Mouse (Mus musculus) megakaryocyte, adult 5-6 weeks (primary cell): ENCODE data around the gene Olfr1458. TPM values are rescaled to one million over a fixed set of nuclear protein-coding genes. Genes with fewer than 3 reads are reported as not detected.

Experiments used
- ATAC-seq: 2 replicates; pipeline ENCODE4 v1.8.0; 2016; ENCODE audit warnings: mild to moderate bottlenecking, inconsistent platforms; ENCODE audit not compliant: poor library complexity, severe bottlenecking
- total RNA-seq, 2 experiments: library from RNA; stranded (forward) in 1 of 2; stranded (reverse) in 1 of 2; fragments of 153-499, 151-499 nt in 1 of 2; fragments of 221-1000, 200-1000 nt in 1 of 2; gene quantifications; 2 replicates each; pipeline versions ENCODE4 v1.2.3 to v1.2.4; 2015 to 2017

Olfr1458 gene
- not detected in 2 replicates for total RNA-seq (2015)
- total RNA-seq (2017), result not detected in 2 replicates

DNA sequence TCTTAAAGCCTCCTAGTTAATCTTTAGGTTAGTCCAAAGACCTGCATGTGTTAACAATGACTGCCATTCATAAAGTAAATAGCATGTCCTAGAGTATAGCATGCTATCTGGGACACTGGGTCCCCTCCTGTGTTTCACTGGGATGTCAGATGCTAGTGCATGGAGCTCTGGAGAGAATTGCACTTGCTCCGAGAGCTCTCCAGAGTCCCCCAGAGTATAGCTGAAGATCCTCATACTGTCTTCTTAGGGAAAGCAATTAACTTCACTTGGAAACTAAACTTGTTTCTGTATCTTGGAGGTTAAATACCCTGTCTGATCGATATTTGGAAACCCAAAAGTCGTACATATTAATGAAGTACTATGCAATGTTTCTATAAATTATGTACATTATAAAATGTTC lies at the start of gene Olfr1458:
TSS of gene Olfr1458 (minus strand) at position 101 of the 400 bp plus-strand sequence.
- no peak for ATAC-seq

DNA sequence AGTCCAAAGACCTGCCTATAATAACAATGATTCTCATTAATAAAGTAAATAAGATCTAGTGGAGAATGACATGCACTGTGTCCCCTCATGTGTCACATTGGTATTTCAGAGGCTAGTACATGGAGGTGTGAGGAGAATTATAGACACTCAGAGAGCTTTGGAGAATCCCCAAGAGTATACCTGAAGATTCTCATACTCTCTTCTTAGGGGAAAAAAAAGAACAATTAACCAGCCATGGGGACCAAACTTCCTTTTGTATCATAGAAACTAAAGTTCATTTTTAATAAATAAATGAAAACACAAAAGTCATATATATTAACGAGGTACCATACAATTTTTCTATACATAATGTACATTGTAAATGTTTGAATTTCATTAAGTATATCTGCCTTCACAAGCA lies 42.9 kb upstream of the Olfr1458 start, which contains the start of gene Olfr1459:
TSS of gene Olfr1459 (minus strand) at position 101 of the 400 bp plus-strand sequence.
- no peak for ATAC-seq

DNA sequence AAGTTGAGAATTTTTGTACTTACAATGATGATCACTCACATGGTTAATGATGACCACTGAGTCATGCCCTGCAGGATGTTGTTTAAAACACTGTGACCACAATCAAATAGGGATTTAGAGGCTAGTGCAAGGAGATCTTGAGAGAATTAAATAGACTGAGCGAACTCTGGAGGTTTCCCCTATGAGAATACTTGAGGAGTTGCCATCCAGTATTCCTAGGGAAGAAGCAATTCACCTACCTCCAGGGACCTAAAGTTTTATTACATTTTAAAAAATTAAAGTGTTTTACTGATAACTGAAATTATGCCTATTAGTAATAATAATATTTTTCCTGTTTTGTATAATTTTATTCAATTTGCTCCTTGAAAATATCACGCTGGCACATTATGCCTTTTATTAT lies 8.8 kb downstream of the Olfr1458 start, which contains the start of gene Olfr1457:
TSS of gene Olfr1457 (minus strand) at position 101 of the 400 bp plus-strand sequence.
- ATAC-seq, result no peak

DNA sequence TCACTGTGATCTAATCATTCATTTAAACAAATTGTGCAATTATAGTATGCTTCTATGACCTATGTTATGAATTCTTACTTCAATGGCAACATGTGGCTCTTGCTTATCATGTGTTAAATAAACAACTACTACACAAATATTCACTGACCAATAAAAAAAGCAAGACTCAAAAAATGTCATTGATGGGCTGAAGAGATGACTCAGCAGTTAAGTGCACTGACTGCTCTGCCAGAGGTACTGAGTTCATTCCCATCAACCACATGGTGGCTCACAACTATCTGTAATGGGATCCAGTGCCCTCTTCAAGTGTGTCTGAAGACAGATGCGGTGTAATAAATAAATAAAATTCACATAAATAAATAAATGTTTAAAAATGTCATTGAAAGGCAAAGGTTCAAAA lies 12.7 kb downstream of the Olfr1458 start:
- ATAC-seq, result no peak

DNA sequence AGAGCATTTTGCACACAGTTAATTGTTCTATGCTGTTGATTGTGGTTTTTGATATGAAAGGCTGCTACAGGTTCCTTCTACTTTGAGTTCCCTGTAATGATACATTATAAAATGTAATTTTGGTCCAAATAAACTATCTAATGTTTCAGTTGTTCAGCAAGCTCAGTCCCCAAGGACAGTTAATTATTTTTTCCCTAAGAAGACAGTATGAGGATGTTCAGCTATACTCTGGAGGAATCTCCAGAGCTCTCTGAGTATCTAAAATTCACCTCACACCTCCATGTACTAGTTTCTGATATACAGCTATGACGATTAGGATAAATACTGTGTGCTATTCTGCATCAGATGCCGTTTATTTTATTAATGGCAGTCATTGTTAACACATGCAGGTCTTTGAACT lies 46.3 kb downstream of the Olfr1458 start, which contains the start of gene Olfr1454:
TSS of gene Olfr1454 (plus strand) at position 301 of the 400 bp plus-strand sequence.
- ATAC-seq, result no peak

Other genes with a start within 250 kb of the Olfr1458 start
- 0.62 TPM in 1 of 2 replicates, not detected in the other for gene Olfr1444, start 249.5 kb downstream of the Olfr1458 start, total RNA-seq (2015)
- gene Olfr1444, start 249.5 kb downstream of the Olfr1458 start, total RNA-seq (2017), result 0.44 TPM in 1 of 2 replicates, not detected in the other
- not detected in 2 replicates for gene Olfr1445, start 222.9 kb downstream of the Olfr1458 start, total RNA-seq (2015)
- not detected in 2 replicates for gene Olfr1445, start 222.9 kb downstream of the Olfr1458 start, total RNA-seq (2017)
- gene Olfr1446, start 213.3 kb downstream of the Olfr1458 start, total RNA-seq (2015), result not detected in 2 replicates
- not detected in 2 replicates for gene Olfr1446, start 213.3 kb downstream of the Olfr1458 start, total RNA-seq (2017)
- gene Olfr1447, start 203.0 kb downstream of the Olfr1458 start, total RNA-seq (2015), result not detected in 2 replicates
- gene Olfr1447, start 203.0 kb downstream of the Olfr1458 start, total RNA-seq (2017), result not detected in 2 replicates
- gene Olfr1448, start 182.4 kb downstream of the Olfr1458 start, total RNA-seq (2015), result not detected in 2 replicates
- not detected in 2 replicates for gene Olfr1448, start 182.4 kb downstream of the Olfr1458 start, total RNA-seq (2017)
- not detected in 2 replicates for gene Olfr1449, start 175.9 kb downstream of the Olfr1458 start, total RNA-seq (2015)
- gene Olfr1449, start 175.9 kb downstream of the Olfr1458 start, total RNA-seq (2017), result not detected in 2 replicates
- 0.11 TPM in 1 of 2 replicates, not detected in the other for gene Olfr1450, start 156.5 kb downstream of the Olfr1458 start, total RNA-seq (2015)
- gene Olfr1450, start 156.5 kb downstream of the Olfr1458 start, total RNA-seq (2017), result not detected in 2 replicates
- gene Olfr1451, start 111.8 kb downstream of the Olfr1458 start, total RNA-seq (2015), result not detected in 2 replicates
- not detected in 2 replicates for gene Olfr1451, start 111.8 kb downstream of the Olfr1458 start, total RNA-seq (2017)
- not detected in 2 replicates for gene Olfr1453, start 78.4 kb downstream of the Olfr1458 start, total RNA-seq (2015)
- gene Olfr1453, start 78.4 kb downstream of the Olfr1458 start, total RNA-seq (2017), result not detected in 2 replicates
- gene Olfr1454, start 46.2 kb downstream of the Olfr1458 start, total RNA-seq (2015), result not detected in 2 replicates
- gene Olfr1454, start 46.2 kb downstream of the Olfr1458 start, total RNA-seq (2017), result not detected in 2 replicates
- gene Olfr1457, start 8.9 kb downstream of the Olfr1458 start, total RNA-seq (2015), result not detected in 2 replicates
- gene Olfr1457, start 8.9 kb downstream of the Olfr1458 start, total RNA-seq (2017), result not detected in 2 replicates
- gene Olfr1459, start 42.8 kb upstream of the Olfr1458 start, total RNA-seq (2015), result 0.09 TPM in 1 of 2 replicates, not detected in the other
- gene Olfr1459, start 42.8 kb upstream of the Olfr1458 start, total RNA-seq (2017), result not detected in 2 replicates
- gene Olfr1461, start 56.2 kb upstream of the Olfr1458 start, total RNA-seq (2015), result not detected in 2 replicates
- gene Olfr1461, start 56.2 kb upstream of the Olfr1458 start, total RNA-seq (2017), result not detected in 2 replicates
- gene Olfr1462, start 79.0 kb upstream of the Olfr1458 start, total RNA-seq (2015), result not detected in 2 replicates
- not detected in 2 replicates for gene Olfr1462, start 79.0 kb upstream of the Olfr1458 start, total RNA-seq (2017)
- gene Olfr1463, start 124.6 kb upstream of the Olfr1458 start, total RNA-seq (2015), result not detected in 2 replicates
- gene Olfr1463, start 124.6 kb upstream of the Olfr1458 start, total RNA-seq (2017), result not detected in 2 replicates
- not detected in 2 replicates for gene Olfr1465, start 208.8 kb upstream of the Olfr1458 start, total RNA-seq (2015)
- gene Olfr1465, start 208.8 kb upstream of the Olfr1458 start, total RNA-seq (2017), result not detected in 2 replicates
- not detected in 2 replicates for gene Olfr1466, start 232.1 kb upstream of the Olfr1458 start, total RNA-seq (2015)
- not detected in 2 replicates for gene Olfr1466, start 232.1 kb upstream of the Olfr1458 start, total RNA-seq (2017)